Mouse (Mus musculus) neural tube, embryonic 15.5 days (tissue): ENCODE results near the gene Borcs6. TPM values are rescaled to one million over a fixed set of nuclear protein-coding genes. Genes with fewer than 3 reads are reported as not detected.

Experiments
- ATAC-seq: fragments of 200-750 bp; cut with Nextera tagmentation; 2 replicates; pipeline ENCODE4 v1.8.0; 2017; ENCODE audit warnings: mild to moderate bottlenecking, moderate TSS enrichment, moderate library complexity; ENCODE audit not compliant: low FRiP score
- H3K27ac ChIP-seq: fragments of 300-500 bp; sonication (generic); replicated peaks from 2 replicates; pipeline ENCODE4 v1.5.1; 2015; ENCODE audit warnings: mild to moderate bottlenecking, inconsistent platforms
- H3K27me3 ChIP-seq: fragments of 300-500 bp; sonication (generic); replicated peaks from 2 replicates; pipeline ENCODE4 v1.6.1; 2015; ENCODE audit warnings: inconsistent platforms
- H3K36me3 ChIP-seq: fragments of 300-500 bp; sonication (generic); 2 replicates; pipeline ENCODE4 v1.6.1; 2015; ENCODE audit warnings: inconsistent platforms
- H3K4me1 ChIP-seq: fragments of 300-500 bp; sonication (generic); 2 replicates; pipeline ENCODE4 v1.6.1; 2015; ENCODE audit warnings: inconsistent platforms
- H3K4me2 ChIP-seq: fragments of 300-500 bp; sonication (generic); 2 replicates; pipeline ENCODE4 v1.6.1; 2015; ENCODE audit warnings: inconsistent platforms, mild to moderate bottlenecking, moderate library complexity
- H3K4me3 ChIP-seq: fragments of 300-500 bp; sonication (generic); replicated peaks from 2 replicates; pipeline ENCODE4 v1.5.1; 2015; ENCODE audit warnings: mild to moderate bottlenecking, inconsistent platforms
- H3K9ac ChIP-seq: fragments of 300-500 bp; sonication (generic); replicated peaks from 2 replicates; pipeline ENCODE4 v1.6.1; 2015; ENCODE audit warnings: mild to moderate bottlenecking, inconsistent platforms
- H3K9me3 ChIP-seq: fragments of 300-500 bp; sonication (generic); replicated peaks from 2 replicates; pipeline ENCODE4 v1.6.1; 2016; ENCODE audit warnings: inconsistent platforms
- WGBS: fragments of 180-500 bp; shearing (Covaris S2); methylation state at CpG from one replicate; pipeline ENCODE4 v1.1.7; 2015; ENCODE audit warnings: mixed read lengths; 5-methylcytosine and 5-hydroxymethylcytosine counted together
- polyA plus RNA-seq: library from polyadenylated mRNA; unstranded; fragments of >200 nt; fragmentation: Nextera tagmentation; extraction: Ambion mirVana; gene quantifications from 2 replicates; pipeline ENCODE4 v1.2.1, GENCODE M21; 2015

Borcs6 gene
- polyA plus RNA-seq, 1 experiment from 2014 or later: 24.0 TPM

DNA sequence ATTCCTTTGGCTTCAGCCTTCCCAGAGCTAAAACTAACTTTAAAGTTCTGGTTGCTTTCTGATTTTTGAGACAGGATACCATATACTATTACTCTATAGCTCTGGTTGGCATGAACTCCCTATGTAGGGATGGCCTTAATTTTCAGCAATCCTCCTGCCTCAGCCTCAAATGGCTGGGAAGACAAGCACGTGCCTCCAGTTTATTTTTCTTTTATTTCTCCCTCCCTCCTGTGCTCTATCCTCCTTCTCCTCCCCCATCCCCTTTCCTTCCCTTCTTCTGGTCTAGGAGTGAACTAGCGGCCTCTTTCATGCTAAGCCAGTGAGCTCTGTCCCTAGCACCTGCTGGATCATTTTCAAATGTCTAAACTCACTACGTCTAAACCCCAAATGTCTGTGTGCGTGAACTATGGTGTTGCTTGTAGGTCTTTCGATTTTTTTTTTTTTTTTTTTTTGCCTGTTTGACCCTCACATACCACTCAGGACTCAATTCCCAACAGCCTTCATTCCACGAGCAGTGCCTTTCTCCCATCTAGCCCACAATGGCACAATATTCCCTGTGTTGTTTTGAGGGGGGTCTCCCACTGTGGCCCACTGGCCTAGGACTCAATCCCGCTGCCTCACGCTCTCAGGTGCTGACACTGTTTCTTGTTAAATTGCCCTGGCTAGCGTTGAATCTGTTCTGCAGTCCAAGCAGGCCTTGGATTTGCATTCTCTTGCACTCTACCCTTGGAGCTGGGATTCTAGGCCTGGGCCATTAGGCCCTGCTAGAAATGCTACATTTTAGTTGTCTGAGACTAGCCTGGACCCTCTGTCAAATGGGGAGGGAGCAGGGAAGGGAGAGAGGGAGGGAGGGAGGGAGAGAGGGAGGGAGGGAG is 5.0 kb downstream of the Borcs6 start:
- 53% methylated on average over 9 of the region's 9 CpGs for WGBS
- peaks cover 47% of the 10 kb centered on the region for H3K4me1 ChIP-seq
- H3K27ac ChIP-seq: 0 out of 2 replicates have a peak overlapping the region, but pooled peaks have one; percentile 69
- H3K36me3 ChIP-seq: no peaks in the 10 kb centered on the region
- H3K27me3 ChIP-seq: no peaks in the 10 kb centered on the region
- H3K4me2 ChIP-seq: peak overlapping the region; percentile 92
- peak overlapping the region; percentile 57; the same call in 1 of the 2 replicates for H3K9ac ChIP-seq
- ATAC-seq: no peak
- peak overlapping the region; percentile 58 for H3K4me3 ChIP-seq
- no peaks in the 10 kb centered on the region for H3K9me3 ChIP-seq

- Histone ChIP-seq H3K4me3 (0 out of 2 replicates have a peak overlapping the region, but pooled peaks have one; percentile 44), H3K27ac (no peak overlapping the region), H3K27me3 (no peaks in the 10 kb centered on the region), H3K9me3 (no peaks in the 10 kb centered on the region), H3K9ac (no peak overlapping the region), H3K36me3 (no peaks in the 10 kb centered on the region), H3K4me1 (peaks cover 54% of the 10 kb centered on the region), H3K4me2 (peak overlapping the region; percentile 91)
- WGBS: 61% methylated on average over 3 of the region's 3 CpGs
- ATAC-seq: no peak
Observed at GRCm38 (mm10) chr11:69065394-69065925, 5.9 kb downstream of the Borcs6 start.

GRCm38 (mm10) chr11:69066163-69066861 is 6.8 kb downstream of the Borcs6 start:
- H3K27ac ChIP-seq: peak overlapping the region; percentile 49
- no peak for ATAC-seq

GRCm38 (mm10) chr11:69066956-69067355 is 7.4 kb downstream of the Borcs6 start:
- peak overlapping the region; percentile 49 for H3K27ac ChIP-seq
- peak overlapping the region; percentile 52 for H3K9ac ChIP-seq

More at GRCm38 (mm10) chr11:69066163-69066861, 6.8 kb downstream of the Borcs6 start:
- Histone ChIP-seq H3K4me1 (peaks cover 50% of the 10 kb centered on the region), H3K9ac (peak overlapping the region; percentile 52), H3K4me2 (peak overlapping the region; percentile 91), H3K36me3 (no peaks in the 10 kb centered on the region), H3K27me3 (no peaks in the 10 kb centered on the region), H3K4me3 (peak overlapping the region; percentile 44), H3K9me3 (no peaks in the 10 kb centered on the region)
- WGBS: 1% methylated on average over 29 of the region's 29 CpGs

DNA sequence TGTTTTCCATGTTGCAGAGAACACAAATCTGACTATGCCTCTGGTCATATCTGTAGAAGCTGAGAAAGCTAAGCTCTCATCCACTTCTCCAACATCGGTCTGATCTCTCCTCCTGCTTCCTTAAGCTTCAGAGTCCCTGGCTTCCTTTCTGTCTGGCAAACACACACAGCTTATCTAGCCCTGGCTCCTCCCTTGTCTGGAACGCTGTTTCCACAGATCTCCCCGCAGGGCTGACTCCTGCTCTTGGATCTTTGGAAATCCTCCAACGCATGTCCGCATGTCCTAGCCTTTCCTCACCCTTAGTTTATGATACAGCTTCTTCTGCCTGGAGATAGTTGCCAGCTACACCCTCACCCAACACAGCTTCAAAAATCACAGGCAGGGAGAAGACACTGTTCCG is 8.1 kb downstream of the Borcs6 start:
- Histone ChIP-seq H3K9ac (peak overlapping the region; percentile 52; the same call in 1 of the 2 replicates), H3K4me1 (peaks cover 53% of the 10 kb centered on the region), H3K4me3 (no peak overlapping the region), H3K27ac (no peak overlapping the region), H3K4me2 (no peak overlapping the region), H3K27me3 (no peaks in the 10 kb centered on the region), H3K36me3 (no peaks in the 10 kb centered on the region), H3K9me3 (no peaks in the 10 kb centered on the region)
- ATAC-seq: no peak
- 67% methylated on average over 6 of the region's 6 CpGs for WGBS

More at GRCm38 (mm10) chr11:69066956-69067355, 7.4 kb downstream of the Borcs6 start:
- Histone ChIP-seq H3K4me1 (peaks cover 50% of the 10 kb centered on the region), H3K4me3 (peak overlapping the region; percentile 44), H3K4me2 (peak overlapping the region; percentile 91), H3K9me3 (no peaks in the 10 kb centered on the region), H3K27me3 (no peaks in the 10 kb centered on the region), H3K36me3 (no peaks in the 10 kb centered on the region)
- 12% methylated on average over 8 of the region's 8 CpGs for WGBS
- no peak for ATAC-seq

- H3K36me3 ChIP-seq: no peaks in the 10 kb centered on the region
- H3K9me3 ChIP-seq: no peaks in the 10 kb centered on the region
- H3K27ac ChIP-seq: peak overlapping the region; percentile 87
- peak overlapping the region; percentile 78 for H3K4me2 ChIP-seq
- no peaks in the 10 kb centered on the region for H3K27me3 ChIP-seq
- H3K4me1 ChIP-seq: peaks cover 60% of the 10 kb centered on the region
- H3K4me3 ChIP-seq: peak overlapping the region; percentile 70
- H3K9ac ChIP-seq: peak overlapping the region; percentile 79
- ATAC-seq: no peak
- WGBS: 2% methylated on average over 13 of the region's 13 CpGs
Observed at GRCm38 (mm10) chr11:69070093-69070492, 10.6 kb downstream of the Borcs6 start.

GRCm38 (mm10) chr11:69070590-69071222 is 11.2 kb downstream of the Borcs6 start, which contains the start of gene Tmem107:
Gene Tmem107 (plus strand): TSS chr11:69070806.
- peak within 1 kb of the TSS; percentile 78 for H3K4me2 ChIP-seq
- no peaks in the 10 kb centered on the region for H3K9me3 ChIP-seq
- no peaks in the 10 kb centered on the region for H3K36me3 ChIP-seq
- H3K27me3 ChIP-seq: no peaks in the 10 kb centered on the region
- H3K27ac ChIP-seq: peak within 1 kb of the TSS; percentile 87
- ATAC-seq: peak; percentile 88
- H3K4me3 ChIP-seq: peak within 1 kb of the TSS; percentile 70
- H3K9ac ChIP-seq: peak within 1 kb of the TSS; percentile 79
- WGBS: under 1% methylated on average over 47 of the region's 47 CpGs
- H3K4me1 ChIP-seq: peaks cover 59% of the 10 kb centered on the region

GRCm38 (mm10) chr11:69071262-69071661 is 11.7 kb downstream of the Borcs6 start:
- peak overlapping the region; percentile 70 for H3K4me3 ChIP-seq
- H3K9ac ChIP-seq: peak overlapping the region; percentile 79
- H3K36me3 ChIP-seq: no peaks in the 10 kb centered on the region
- H3K4me2 ChIP-seq: peak overlapping the region; percentile 78
- H3K27me3 ChIP-seq: no peaks in the 10 kb centered on the region
- no peaks in the 10 kb centered on the region for H3K9me3 ChIP-seq
- peaks cover 53% of the 10 kb centered on the region for H3K4me1 ChIP-seq
- ATAC-seq: no peak
- 25% methylated on average over 9 of the region's 9 CpGs for WGBS
- H3K27ac ChIP-seq: peak overlapping the region; percentile 87

- H3K4me2 ChIP-seq: peak overlapping the region; percentile 78
- H3K9me3 ChIP-seq: no peaks in the 10 kb centered on the region
- H3K36me3 ChIP-seq: no peaks in the 10 kb centered on the region
- H3K4me3 ChIP-seq: peak overlapping the region; percentile 35
- 87% methylated on average over 11 of the region's 11 CpGs for WGBS
- H3K4me1 ChIP-seq: peaks cover 47% of the 10 kb centered on the region
- peak overlapping the region; percentile 47; the same call in 1 of the 2 replicates for H3K9ac ChIP-seq
- peak overlapping the region; percentile 94 for H3K27ac ChIP-seq
- no peaks in the 10 kb centered on the region for H3K27me3 ChIP-seq
- no peak for ATAC-seq
Observed at GRCm38 (mm10) chr11:69072234-69072633, 12.7 kb downstream of the Borcs6 start.

- 8% methylated on average over 9 of the region's 9 CpGs for WGBS
- no peaks in the 10 kb centered on the region for H3K9me3 ChIP-seq
- peaks cover 47% of the 10 kb centered on the region for H3K4me1 ChIP-seq
- H3K4me3 ChIP-seq: peak overlapping the region; percentile 35
- peak overlapping the region; percentile 47 for H3K9ac ChIP-seq
- no peaks in the 10 kb centered on the region for H3K36me3 ChIP-seq
- H3K4me2 ChIP-seq: peak overlapping the region; percentile 78
- H3K27ac ChIP-seq: peak overlapping the region; percentile 94
- ATAC-seq: no peak
- no peaks in the 10 kb centered on the region for H3K27me3 ChIP-seq
Observed at GRCm38 (mm10) chr11:69072666-69073064, 13.1 kb downstream of the Borcs6 start.
